7 mouse cellular contexts compared by ENCODE assay signal in the genomic region with DNA sequence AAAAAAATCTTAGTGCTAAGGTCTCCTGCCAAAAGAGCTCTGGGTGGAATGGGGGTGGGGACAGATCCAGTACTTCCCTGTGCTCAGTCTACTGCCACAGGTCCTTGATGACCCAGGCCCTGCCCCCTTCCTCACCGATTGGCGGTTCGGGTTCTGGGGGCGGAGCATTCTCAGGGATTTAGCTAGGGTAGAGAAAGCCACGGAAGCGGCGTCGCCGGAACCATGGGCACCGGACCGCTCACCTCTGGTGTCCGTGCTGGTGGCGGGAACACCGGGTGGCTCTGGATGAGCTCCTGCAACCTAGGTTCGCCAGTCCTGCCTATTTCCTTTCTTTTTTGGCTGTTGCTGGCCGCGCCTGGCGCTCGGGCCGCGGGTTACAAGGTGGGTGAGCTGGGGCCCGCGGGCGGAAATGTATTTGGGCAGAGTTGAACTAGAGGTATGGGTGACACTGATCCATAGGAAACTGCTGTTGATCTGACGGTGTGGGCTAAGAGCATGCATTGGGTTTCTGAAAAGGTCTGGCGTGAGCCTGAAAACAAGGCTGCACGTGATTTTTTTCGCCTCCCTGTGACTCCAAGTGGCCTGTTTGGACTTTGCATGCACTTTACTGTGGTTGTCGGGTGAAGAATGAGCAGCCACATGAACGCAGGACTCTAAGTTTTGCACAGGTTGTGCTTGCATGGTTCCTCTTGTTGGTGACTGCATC. TPM values are rescaled to one million over a fixed set of nuclear protein-coding genes. Genes with fewer than 3 reads are reported as not detected.
DNase-seq lines count a peak whose midpoint lies in the region; ATAC-seq lines count a peak whose summit lies in the region.

Gene Man2b1 (plus strand): TSS at position 163 of the 706 bp plus-strand sequence.

- peaks cover 16% of the 10 kb centered on the region for H3K4me1 ChIP-seq in intestine, embryonic 16.5 days (ENCODE audit: control insufficient read depth, insufficient read depth, low read length)
- peaks cover 10% of the 10 kb centered on the region for H3K4me1 ChIP-seq in midbrain, embryonic 11.5 days (ENCODE audit: control insufficient read depth, insufficient read depth, low read length)

- H3K9me3 ChIP-seq in intestine, embryonic 16.5 days (ENCODE audit: control insufficient read depth, low read length): no peaks in the 10 kb centered on the region
- H3K9me3 ChIP-seq in midbrain, embryonic 11.5 days (ENCODE audit: control insufficient read depth, low read length): no peaks in the 10 kb centered on the region

- peak within 1 kb of the TSS; percentile 88 for H3K9ac ChIP-seq in intestine, embryonic 16.5 days (ENCODE audit: low read depth, low read length)
- H3K9ac ChIP-seq in midbrain, embryonic 11.5 days (ENCODE audit: low read length): peak within 1 kb of the TSS; percentile 68

- peak within 1 kb of the TSS; percentile 71 for H3K27ac ChIP-seq in intestine, embryonic 16.5 days (ENCODE audit: low read length)
- H3K27ac ChIP-seq in midbrain, embryonic 11.5 days (ENCODE audit: low read depth, low read length): no peak within 1 kb of the TSS

- no peaks in the 10 kb centered on the region for H3K27me3 ChIP-seq in intestine, embryonic 16.5 days (replicated peaks; ENCODE audit: control insufficient read depth, insufficient read depth, low read length)
- no peaks in the 10 kb centered on the region for H3K27me3 ChIP-seq in midbrain, embryonic 11.5 days (ENCODE audit: control insufficient read depth, insufficient read depth, low read length)

- peak within 1 kb of the TSS; percentile 83 for H3K4me3 ChIP-seq in intestine, embryonic 16.5 days (ENCODE audit: low read length)
- peak within 1 kb of the TSS; percentile 46 for H3K4me3 ChIP-seq in midbrain, embryonic 11.5 days (ENCODE audit: low read depth, low read length)

- DNase-seq in adrenal gland, adult 18-20 months (ENCODE audit: low spot score in 2 of 2): peak; percentile 85 to 86
- peak; percentile 87 for DNase-seq in embryo, embryonic 11 days
- DNase-seq in gastrocnemius, postnatal 36 days: peak; percentile 75 to 87
- peak; percentile 85 to 87 for DNase-seq in left cerebral cortex, postnatal 36 days (ENCODE audit: low spot score in 2 of 2)
- DNase-seq in midbrain, embryonic 11.5 days (ENCODE audit: low spot score, missing footprints): peak; percentile 93
- DNase-seq in skeletal muscle tissue, adult 2 months (ENCODE audit: low read depth, low spot score): peak; percentile 83

- intact Hi-C loops in gastrocnemius, postnatal 36 days (cut with DNase I): loop anchor here (10.0 kb wide), 1 partner anchor 192 kb away; no protein-coding TSS in a partner anchor
- intact Hi-C loops in left cerebral cortex, postnatal 36 days (cut with DNase I): loop anchor here (5.0 kb wide), 1 partner anchor 34 kb away; no protein-coding TSS in a partner anchor

- under 1% methylated on average over 30 of the region's 30 CpGs for WGBS in intestine, embryonic 16.5 days
- WGBS in midbrain, embryonic 11.5 days: 2% methylated on average over 30 of the region's 30 CpGs

- peak within 1 kb of the TSS; percentile 86 for H3K4me2 ChIP-seq in intestine, embryonic 16.5 days (ENCODE audit: low read depth, low read length)
- peak within 1 kb of the TSS; percentile 76 for H3K4me2 ChIP-seq in midbrain, embryonic 11.5 days

- ATAC-seq in intestine, embryonic 16.5 days: peak; percentile 91
- ATAC-seq in midbrain, embryonic 11.5 days (ENCODE audit: low FRiP score): peak; percentile 73

- H3K36me3 ChIP-seq in intestine, embryonic 16.5 days (ENCODE audit: control insufficient read depth, insufficient read depth, low read length): peaks cover 13% of the 10 kb centered on the region; the same call in 1 of the 2 replicates
- H3K36me3 ChIP-seq in midbrain, embryonic 11.5 days (ENCODE audit: control insufficient read depth, insufficient read depth, low read length): no peaks in the 10 kb centered on the region

RNA-seq across cellular contexts. Expression of gene Man2b1, which starts in this region (rescaled TPM):
- total RNA-seq in adrenal gland, adult 18-20 months (2021): 10 to 100 TPM; 43.2 to 51.8 TPM
- 1 to 10 TPM; 9.0 TPM for total RNA-seq in gastrocnemius, postnatal 36 days (2021)
- 72.4 and 85.5 TPM in 2 replicates for polyA plus RNA-seq in intestine, embryonic 16.5 days (2015; fragmentation: Nextera tagmentation; extraction: Ambion mirVana)
- 10 to 100 TPM; 36.6 to 38.2 TPM for total RNA-seq in left cerebral cortex, postnatal 36 days (2021)
- 15.7 and 16.9 TPM in 2 replicates for polyA plus RNA-seq in midbrain, embryonic 11.5 days (2014; fragmentation: Nextera tagmentation; extraction: Ambion mirVana)
